Mouse (Mus musculus) forebrain, embryonic 16.5 days (tissue): ENCODE results near the gene Mcm3ap. TPM values are rescaled to one million over a fixed set of nuclear protein-coding genes. Genes with fewer than 3 reads are reported as not detected.

ENCODE experiments used
- ATAC-seq: fragments of 200-750 bp; cut with Nextera tagmentation; 2 replicates; pipeline ENCODE4 v1.8.0; 2017; ENCODE audit warnings: mild to moderate bottlenecking, moderate library complexity
- H3K27ac ChIP-seq: fragments of 300-500 bp; sonication (generic); 2 replicates; pipeline ENCODE4 v1.5.1; 2014; ENCODE audit warnings: low read length, control low read depth
- H3K27me3 ChIP-seq: fragments of 300-500 bp; sonication (generic); replicated peaks from 2 replicates; pipeline ENCODE4 v1.6.1; 2014; ENCODE audit warnings: low read length; ENCODE audit not compliant: control insufficient read depth, insufficient read depth
- H3K36me3 ChIP-seq: fragments of 300-500 bp; sonication (generic); 2 replicates; pipeline ENCODE4 v1.6.1; 2014; ENCODE audit not compliant: control insufficient read depth, insufficient read depth
- H3K4me1 ChIP-seq: fragments of 300-500 bp; sonication (generic); replicated peaks from 2 replicates; pipeline ENCODE4 v1.6.1; 2014; ENCODE audit warnings: low read length; ENCODE audit not compliant: control insufficient read depth, insufficient read depth
- H3K4me2 ChIP-seq: fragments of 300-500 bp; sonication (generic); 2 replicates; pipeline ENCODE4 v1.6.1; 2014; ENCODE audit warnings: mild to moderate bottlenecking, low read length, control low read depth
- H3K4me3 ChIP-seq: fragments of 300-500 bp; sonication (generic); replicated peaks from 2 replicates; pipeline ENCODE4 v1.5.1; 2014; ENCODE audit warnings: mild to moderate bottlenecking, low read length, control low read depth
- H3K9ac ChIP-seq: fragments of 300-500 bp; sonication (generic); replicated peaks from 2 replicates; pipeline ENCODE4 v1.6.1; 2014; ENCODE audit warnings: low read depth, low read length, control low read depth
- H3K9me3 ChIP-seq: fragments of 300-500 bp; sonication (generic); 2 replicates; pipeline ENCODE4 v1.6.1; 2016; ENCODE audit warnings: low read length; ENCODE audit not compliant: control insufficient read depth
- WGBS: fragments of 180-500 bp; shearing (Covaris S2); extraction: QIAGEN DNeasy Blood & Tissue Kit; methylation state at CpG from one replicate; pipeline ENCODE4 v1.1.7; 2014; 5-methylcytosine and 5-hydroxymethylcytosine counted together
- polyA plus RNA-seq: library from polyadenylated mRNA; unstranded; fragments of >200 nt; fragmentation: Nextera tagmentation; extraction: Ambion mirVana; gene quantifications from 2 replicates; pipeline ENCODE4 v1.2.1, GENCODE M21; 2015

The Mcm3ap gene
- 69.2 and 70.3 TPM in 2 replicates for polyA plus RNA-seq

- Histone ChIP-seq H3K27me3 (no peaks in the 10 kb centered on the region), H3K36me3 (peaks cover 10% of the 10 kb centered on the region), H3K9ac (peak within 1 kb of the TSS; percentile 88), H3K4me1 (peaks cover 23% of the 10 kb centered on the region), H3K9me3 (no peaks in the 10 kb centered on the region), H3K4me2 (peak within 1 kb of the TSS; percentile 63), H3K4me3 (peak within 1 kb of the TSS; percentile 80), H3K27ac (peak within 1 kb of the TSS; percentile 85)
- peak; percentile 99 for ATAC-seq
- 1% methylated on average over 55 of the region's 55 CpGs for WGBS
Observed at GRCm38 (mm10) chr10:76468203-76469162, at the start of gene Mcm3ap, which contains the start of gene Ybey. Gene Mcm3ap (plus strand): TSS chr10:76468927. Gene Ybey (minus strand): TSS chr10:76469114.

GRCm38 (mm10) chr10:76425674-76426073 lies 43.1 kb upstream of the Mcm3ap start:
- Histone ChIP-seq H3K9me3 (no peaks in the 10 kb centered on the region), H3K4me1 (no peaks in the 10 kb centered on the region), H3K36me3 (peaks cover 28% of the 10 kb centered on the region), H3K4me2 (no peak overlapping the region), H3K9ac (no peak overlapping the region), H3K27ac (no peak overlapping the region), H3K27me3 (no peaks in the 10 kb centered on the region), H3K4me3 (no peak overlapping the region)
- no peak for ATAC-seq
- WGBS: 94% methylated on average over 7 of the region's 7 CpGs

- WGBS: 89% methylated on average over 11 of the region's 11 CpGs
- peaks cover 41% of the 10 kb centered on the region for H3K36me3 ChIP-seq
- H3K4me1 ChIP-seq: no peaks in the 10 kb centered on the region
- no peak overlapping the region for H3K4me2 ChIP-seq
- no peak overlapping the region for H3K27ac ChIP-seq
- H3K9me3 ChIP-seq: no peaks in the 10 kb centered on the region
- H3K9ac ChIP-seq: no peak overlapping the region
- no peak overlapping the region for H3K4me3 ChIP-seq
- no peak for ATAC-seq
- H3K27me3 ChIP-seq: no peaks in the 10 kb centered on the region
Observed at GRCm38 (mm10) chr10:76433925-76434324, 34.8 kb upstream of the Mcm3ap start.

GRCm38 (mm10) chr10:76439107-76439890 lies 29.4 kb upstream of the Mcm3ap start:
- no peak for ATAC-seq
- no peak overlapping the region for H3K4me2 ChIP-seq
- no peak overlapping the region for H3K4me3 ChIP-seq
- H3K9me3 ChIP-seq: no peaks in the 10 kb centered on the region
- no peak overlapping the region for H3K27ac ChIP-seq
- H3K4me1 ChIP-seq: peaks cover 15% of the 10 kb centered on the region
- H3K27me3 ChIP-seq: no peaks in the 10 kb centered on the region
- H3K36me3 ChIP-seq: peaks cover 20% of the 10 kb centered on the region
- WGBS: 94% methylated on average over 9 of the region's 9 CpGs
- H3K9ac ChIP-seq: no peak overlapping the region

- no peak within 1 kb of the TSS for H3K4me3 ChIP-seq
- WGBS: 96% methylated on average over 17 of the region's 17 CpGs
Observed at GRCm38 (mm10) chr10:76440281-76440680, 28.4 kb upstream of the Mcm3ap start, which contains the start of gene AC141477.1. Gene AC141477.1 (minus strand): TSS chr10:76440444.

GRCm38 (mm10) chr10:76442178-76443088 lies 26.3 kb upstream of the Mcm3ap start, which contains the start of gene Pcnt:
Gene Pcnt (minus strand): TSS chr10:76442786.
- no peaks in the 10 kb centered on the region for H3K9me3 ChIP-seq
- peak within 1 kb of the TSS; percentile 92 for H3K4me2 ChIP-seq
- no peaks in the 10 kb centered on the region for H3K27me3 ChIP-seq
- H3K36me3 ChIP-seq: peaks cover 8% of the 10 kb centered on the region; the same call in 1 of the 2 replicates
- H3K9ac ChIP-seq: peak within 1 kb of the TSS; percentile 77
- WGBS: under 1% methylated on average over 78 of the region's 78 CpGs
- ATAC-seq: peak; percentile 99
- peak within 1 kb of the TSS; percentile 100 for H3K4me3 ChIP-seq
- H3K4me1 ChIP-seq: peaks cover 15% of the 10 kb centered on the region
- peak within 1 kb of the TSS; percentile 96 for H3K27ac ChIP-seq

More at GRCm38 (mm10) chr10:76440281-76440680, 28.4 kb upstream of the Mcm3ap start, which contains the start of gene AC141477.1:
- Histone ChIP-seq H3K9me3 (no peaks in the 10 kb centered on the region), H3K27me3 (no peaks in the 10 kb centered on the region), H3K9ac (no peak within 1 kb of the TSS), H3K36me3 (peaks cover 14% of the 10 kb centered on the region), H3K27ac (no peak within 1 kb of the TSS), H3K4me2 (no peak within 1 kb of the TSS), H3K4me1 (peaks cover 15% of the 10 kb centered on the region)
- ATAC-seq: no peak

- ATAC-seq: no peak
- Histone ChIP-seq H3K9me3 (no peaks in the 10 kb centered on the region), H3K36me3 (no peaks in the 10 kb centered on the region), H3K27ac (no peak overlapping the region), H3K4me2 (no peak overlapping the region), H3K4me1 (peaks cover 14% of the 10 kb centered on the region), H3K4me3 (no peak overlapping the region), H3K27me3 (no peaks in the 10 kb centered on the region), H3K9ac (no peak overlapping the region)
- WGBS: 85% methylated on average over 4 of the region's 4 CpGs
Observed at GRCm38 (mm10) chr10:76445996-76446681, 22.6 kb upstream of the Mcm3ap start.
